Mouse (Mus musculus): ENCODE measurements around the gene Phf20. TPM values are rescaled to one million over a fixed set of nuclear protein-coding genes. Genes with fewer than 3 reads are reported as not detected.

Gene Phf20
- 72.1 and 85.8 TPM in 2 replicates for polyA plus RNA-seq (2015; fragmentation: Nextera tagmentation; extraction: Ambion mirVana)

DNA sequence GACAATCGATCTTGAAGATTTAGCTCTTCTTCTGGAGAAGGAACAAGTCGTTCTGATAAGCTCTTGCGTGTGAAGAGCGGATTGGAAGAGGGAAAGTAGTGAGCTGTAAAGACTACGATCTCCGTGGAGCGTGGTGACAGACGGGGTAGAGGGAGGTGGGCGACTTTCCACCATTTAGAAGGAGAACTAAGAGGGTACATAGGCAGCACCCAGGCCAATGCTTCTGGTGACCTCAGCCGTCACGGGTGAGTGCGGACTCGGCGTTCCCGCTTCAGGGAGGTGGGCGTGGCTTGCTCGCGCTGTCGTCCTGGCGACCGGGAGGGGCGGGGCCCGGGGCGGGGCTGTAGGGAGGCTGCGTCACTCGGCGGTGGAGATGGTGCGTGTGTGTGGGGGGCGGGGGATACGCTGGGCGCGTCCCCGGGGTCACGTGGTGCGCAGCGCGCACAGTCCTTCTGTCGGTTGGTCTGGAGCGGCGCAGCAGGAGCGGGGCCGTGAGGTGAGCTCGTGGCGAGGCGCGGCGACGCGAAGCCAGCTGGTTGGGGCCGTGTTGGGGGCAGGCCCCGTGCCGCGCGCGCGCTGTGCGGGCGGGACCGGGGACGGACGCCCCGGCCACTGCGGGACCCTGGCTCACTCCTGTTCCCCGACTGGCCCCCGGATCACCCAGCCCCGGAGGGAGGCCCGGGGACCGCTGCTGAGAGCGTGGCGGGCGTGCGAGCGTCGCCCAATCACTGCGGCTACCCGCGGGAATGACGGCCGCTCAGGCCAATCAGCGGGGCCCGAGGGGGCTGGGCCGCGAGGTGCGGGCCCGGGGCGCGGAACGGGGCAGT is at the start of gene Phf20:
Gene Phf20 (plus strand): TSS at position 165 of the 827 bp plus-strand sequence.
- Histone ChIP-seq H3K27me3 (no peaks in the 10 kb centered on the region), H3K9ac (peak within 1 kb of the TSS; percentile 76), H3K4me3 (replicated peaks) (peak within 1 kb of the TSS; percentile 83), H3K4me1 (peaks cover 36% of the 10 kb centered on the region), H3K9me3 (replicated peaks) (no peaks in the 10 kb centered on the region), H3K4me2 (replicated peaks) (peak within 1 kb of the TSS; percentile 57), H3K36me3 (0 out of 2 replicates have a peak, but pooled peaks cover 4% of the 10 kb centered on the region), H3K27ac (replicated peaks) (peak within 1 kb of the TSS; percentile 97)
- under 1% methylated on average over 87 of the region's 88 CpGs for WGBS
- ATAC-seq (ENCODE audit: insufficient number of reproducible peaks, low FRiP score, low TSS enrichment, low read depth) = peak; percentile 99

DNA sequence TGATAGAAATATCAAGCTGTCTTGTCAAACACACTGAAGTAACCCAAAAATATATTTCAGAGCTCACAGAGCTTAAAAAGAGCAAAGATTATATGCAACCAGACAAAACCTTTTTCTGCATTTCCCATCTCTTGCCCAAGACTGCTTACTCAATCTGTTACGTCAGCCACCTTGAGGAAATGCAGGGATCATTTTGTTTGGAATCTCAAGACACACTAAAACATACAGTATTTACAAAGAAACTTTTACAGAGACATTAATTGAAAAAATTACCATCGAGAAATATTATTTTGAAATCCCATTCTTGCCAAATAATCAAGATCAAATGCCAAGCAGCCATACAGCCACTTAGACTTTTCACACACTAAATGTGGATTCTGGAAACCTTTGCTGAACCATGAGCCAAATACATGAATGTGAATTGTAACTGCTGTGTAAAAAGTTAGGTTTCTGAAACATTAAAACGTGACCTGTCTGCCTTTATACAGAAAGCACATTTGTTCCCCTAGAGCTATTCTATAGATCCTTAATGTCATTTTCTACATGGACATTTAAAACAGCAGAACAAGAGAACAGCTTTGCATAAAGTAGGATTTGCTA is 48.9 kb upstream of the Phf20 start:
- Histone ChIP-seq H3K4me1 (peaks cover 10% of the 10 kb centered on the region), H3K27ac (replicated peaks) (no peak overlapping the region), H3K27me3 (no peaks in the 10 kb centered on the region), H3K9me3 (replicated peaks) (no peaks in the 10 kb centered on the region), H3K36me3 (peaks cover 42% of the 10 kb centered on the region), H3K4me3 (replicated peaks) (no peak overlapping the region), H3K4me2 (replicated peaks) (no peak overlapping the region), H3K9ac (no peak overlapping the region)
- ATAC-seq (ENCODE audit: insufficient number of reproducible peaks, low FRiP score, low TSS enrichment, low read depth) = no peak
- 82% methylated on average over 3 of the region's 3 CpGs for WGBS

DNA sequence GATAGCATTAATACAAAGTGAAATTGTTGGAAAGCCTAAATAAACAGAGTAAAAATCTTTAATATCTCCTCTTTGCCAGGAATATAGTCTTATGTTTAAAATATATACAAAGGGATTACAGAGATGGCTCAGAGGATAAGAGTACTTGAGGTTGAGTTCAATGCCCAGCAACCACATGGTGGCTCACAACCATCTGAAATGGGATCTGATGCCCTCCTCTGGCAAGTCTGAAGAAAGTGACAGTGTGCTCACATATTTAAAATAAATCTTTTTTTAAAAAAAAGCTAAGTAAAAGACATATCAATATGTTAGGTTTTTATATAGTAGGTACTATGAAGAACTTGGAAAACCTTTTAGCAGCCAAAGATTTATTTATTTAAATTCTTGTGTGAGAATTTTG is 44.7 kb upstream of the Phf20 start:
- Histone ChIP-seq H3K27ac (replicated peaks) (no peak overlapping the region), H3K4me1 (no peaks in the 10 kb centered on the region), H3K36me3 (peaks cover 63% of the 10 kb centered on the region), H3K4me2 (replicated peaks) (no peak overlapping the region), H3K9ac (no peak overlapping the region), H3K27me3 (no peaks in the 10 kb centered on the region), H3K9me3 (replicated peaks) (no peaks in the 10 kb centered on the region), H3K4me3 (replicated peaks) (no peak overlapping the region)
- ATAC-seq (ENCODE audit: insufficient number of reproducible peaks, low FRiP score, low TSS enrichment, low read depth) = no peak

DNA sequence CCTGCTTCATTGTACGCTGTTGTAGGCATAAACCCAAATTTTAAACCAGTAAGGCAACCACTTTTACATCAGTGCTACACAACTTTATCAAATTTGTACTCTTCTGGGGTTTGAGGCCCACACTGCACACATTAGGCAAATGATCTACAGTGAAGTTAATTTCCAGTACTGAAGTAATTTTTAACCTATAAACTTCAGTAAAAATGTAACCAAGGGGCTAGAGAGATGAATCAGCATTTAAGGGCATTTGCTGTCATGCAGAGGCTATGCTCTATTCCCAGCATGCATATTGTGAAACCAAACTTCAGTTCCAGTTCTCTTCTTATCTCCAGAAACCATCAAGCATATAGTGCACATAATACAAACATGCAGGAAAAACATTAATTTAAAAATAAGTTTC is 30.8 kb upstream of the Phf20 start:
- H3K27ac ChIP-seq (replicated peaks) = no peak overlapping the region
- H3K4me2 ChIP-seq (replicated peaks) = no peak overlapping the region
- H3K4me3 ChIP-seq (replicated peaks) = no peak overlapping the region
- no peaks in the 10 kb centered on the region for H3K4me1 ChIP-seq
- peaks cover 76% of the 10 kb centered on the region for H3K36me3 ChIP-seq
- H3K9ac ChIP-seq = no peak overlapping the region
- WGBS = 90% methylated on average over 1 of the region's 1 CpGs
- H3K27me3 ChIP-seq = no peaks in the 10 kb centered on the region
- no peak for ATAC-seq (ENCODE audit: insufficient number of reproducible peaks, low FRiP score, low TSS enrichment, low read depth)
- H3K9me3 ChIP-seq (replicated peaks) = no peaks in the 10 kb centered on the region

DNA sequence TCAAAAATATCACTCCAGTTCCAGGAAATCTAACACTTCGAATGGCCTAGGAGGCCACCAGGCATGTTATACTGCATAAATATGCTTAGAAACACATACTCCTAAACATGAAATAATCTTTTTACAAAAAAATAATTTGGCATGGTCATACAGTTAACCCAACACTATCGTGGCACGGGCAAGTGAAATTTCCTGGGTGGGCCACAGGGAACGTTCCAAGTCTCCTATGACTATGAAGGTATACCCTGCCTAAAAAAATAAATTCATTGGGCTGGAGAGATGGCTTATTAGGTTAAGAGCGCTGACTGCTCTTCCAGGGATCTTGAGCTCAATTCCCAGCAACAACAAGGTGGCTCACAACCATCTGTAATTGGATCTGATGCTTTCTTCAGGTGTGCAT is 29.7 kb upstream of the Phf20 start:
- no peak overlapping the region for H3K9ac ChIP-seq
- H3K4me3 ChIP-seq (replicated peaks) = no peak overlapping the region
- no peaks in the 10 kb centered on the region for H3K9me3 ChIP-seq (replicated peaks)
- H3K4me1 ChIP-seq = no peaks in the 10 kb centered on the region
- H3K27me3 ChIP-seq = no peaks in the 10 kb centered on the region
- H3K36me3 ChIP-seq = peaks cover 78% of the 10 kb centered on the region
- no peak overlapping the region for H3K27ac ChIP-seq (replicated peaks)
- ATAC-seq (ENCODE audit: insufficient number of reproducible peaks, low FRiP score, low TSS enrichment, low read depth) = no peak
- 87% methylated on average over 5 of the region's 5 CpGs for WGBS
- no peak overlapping the region for H3K4me2 ChIP-seq (replicated peaks)

DNA sequence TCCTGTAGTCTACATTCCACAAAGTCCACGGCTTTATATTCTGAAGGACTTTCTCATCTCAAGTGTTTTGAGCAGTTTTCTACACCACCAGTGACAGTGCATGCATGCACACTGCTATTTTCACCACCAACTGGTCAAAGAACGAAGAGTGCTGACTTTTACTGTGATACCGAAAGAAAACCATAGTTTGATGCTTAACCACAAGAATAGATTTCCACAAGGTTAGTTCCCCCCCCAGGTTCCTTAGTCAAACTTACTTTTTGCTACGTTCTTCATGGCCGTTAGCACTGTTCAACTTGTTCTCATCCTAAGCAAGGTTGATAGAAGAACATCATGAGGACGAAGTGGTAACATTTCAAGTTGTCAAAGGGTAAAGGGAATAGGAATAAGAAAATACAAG is 19.2 kb upstream of the Phf20 start:
- Histone ChIP-seq H3K9me3 (replicated peaks) (no peaks in the 10 kb centered on the region), H3K27ac (replicated peaks) (no peak overlapping the region), H3K27me3 (no peaks in the 10 kb centered on the region), H3K4me2 (replicated peaks) (0 out of 2 replicates have a peak overlapping the region, but pooled peaks have one; percentile 19), H3K4me3 (replicated peaks) (no peak overlapping the region), H3K4me1 (peaks cover 23% of the 10 kb centered on the region), H3K9ac (no peak overlapping the region), H3K36me3 (peaks cover 40% of the 10 kb centered on the region)
- ATAC-seq (ENCODE audit: insufficient number of reproducible peaks, low FRiP score, low TSS enrichment, low read depth) = no peak
- 75% methylated on average over 6 of the region's 6 CpGs for WGBS

DNA sequence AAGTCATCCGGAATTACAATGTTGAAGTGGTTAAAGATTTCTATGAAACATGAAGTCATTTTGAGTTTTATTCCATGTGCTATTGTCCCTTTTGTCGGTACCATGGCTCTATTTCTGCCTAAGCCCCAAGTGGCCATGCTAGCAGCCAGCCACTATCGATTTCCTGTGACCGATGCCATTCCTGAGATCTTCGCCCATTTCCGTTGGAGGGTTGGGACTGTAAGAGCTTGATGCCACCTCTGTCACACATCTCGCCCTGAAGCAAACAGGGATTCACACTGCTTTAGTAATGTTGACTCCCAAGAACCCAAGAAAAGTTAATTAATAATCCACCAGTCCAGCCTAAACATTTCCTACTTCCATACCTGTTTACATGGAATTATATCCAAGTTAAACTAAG is 18.6 kb upstream of the Phf20 start:
- Histone ChIP-seq H3K4me3 (replicated peaks) (peak overlapping the region; percentile 19), H3K27ac (replicated peaks) (no peak overlapping the region), H3K27me3 (no peaks in the 10 kb centered on the region), H3K9ac (no peak overlapping the region), H3K4me1 (peaks cover 23% of the 10 kb centered on the region), H3K9me3 (replicated peaks) (no peaks in the 10 kb centered on the region), H3K4me2 (replicated peaks) (peak overlapping the region; percentile 60), H3K36me3 (peaks cover 36% of the 10 kb centered on the region)
- WGBS = 62% methylated on average over 7 of the region's 7 CpGs
- no peak for ATAC-seq (ENCODE audit: insufficient number of reproducible peaks, low FRiP score, low TSS enrichment, low read depth)

DNA sequence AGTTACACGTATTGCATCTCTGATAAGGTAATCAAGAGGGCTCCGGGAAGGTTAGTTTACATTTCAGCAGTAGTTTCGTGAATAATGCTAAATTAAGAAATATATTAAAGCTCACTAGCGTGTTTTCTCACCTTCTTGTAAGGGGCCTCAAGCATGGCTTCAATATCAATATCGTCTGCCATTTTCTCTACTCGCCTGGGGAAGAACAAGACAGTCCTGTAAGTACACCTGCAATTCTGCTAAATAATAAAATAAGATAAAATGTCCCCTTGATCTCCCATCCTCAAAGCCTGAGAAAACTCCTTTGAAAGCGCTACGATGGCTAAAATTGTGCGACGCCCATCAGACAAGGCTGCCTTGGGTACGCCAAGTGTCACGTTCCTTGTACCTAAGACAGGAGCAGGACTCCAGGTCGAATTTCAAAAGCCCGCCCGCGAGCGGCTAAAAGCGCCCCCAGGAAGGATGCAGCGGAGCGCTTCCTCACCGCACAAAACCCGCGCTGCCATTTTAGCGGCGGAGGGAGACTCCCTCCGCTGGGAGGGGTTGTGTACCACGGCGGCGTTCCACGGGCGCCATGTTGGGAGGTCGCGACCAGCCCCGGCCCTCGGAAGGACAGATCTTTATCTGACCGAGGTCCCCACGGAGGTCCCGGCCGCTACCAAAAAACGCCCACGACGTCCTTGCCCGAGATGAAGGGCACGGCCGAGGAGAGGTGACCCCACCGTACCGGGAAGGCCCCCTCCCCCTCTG is 17.0 kb upstream of the Phf20 start:
- peaks cover 23% of the 10 kb centered on the region for H3K4me1 ChIP-seq
- H3K27me3 ChIP-seq = no peaks in the 10 kb centered on the region
- peak; percentile 58; the same call in 1 of the 2 replicates for ATAC-seq (ENCODE audit: insufficient number of reproducible peaks, low FRiP score, low TSS enrichment, low read depth)
- peak overlapping the region; percentile 100 for H3K9ac ChIP-seq
- peak overlapping the region; percentile 97 for H3K4me3 ChIP-seq (replicated peaks)
- H3K9me3 ChIP-seq (replicated peaks) = no peaks in the 10 kb centered on the region
- H3K27ac ChIP-seq (replicated peaks) = peak overlapping the region; percentile 96
- WGBS = under 1% methylated on average over 47 of the region's 47 CpGs
- H3K4me2 ChIP-seq (replicated peaks) = peak overlapping the region; percentile 60
- H3K36me3 ChIP-seq = peaks cover 24% of the 10 kb centered on the region

DNA sequence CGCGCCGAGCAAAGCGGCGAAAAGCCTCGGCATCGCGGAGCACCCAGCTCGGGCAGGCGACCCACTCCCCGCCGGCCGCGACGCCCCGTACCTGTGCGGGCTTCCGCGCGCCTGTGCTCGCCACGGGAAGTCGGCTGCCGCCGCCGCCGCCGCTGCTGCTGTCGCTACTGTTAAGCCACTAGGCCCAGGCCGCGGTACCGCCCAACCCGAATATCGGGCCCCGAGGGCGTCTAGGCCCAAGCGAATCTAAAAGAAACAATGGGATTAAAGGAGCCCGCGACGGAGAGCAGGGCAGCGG is 16.5 kb upstream of the Phf20 start:
- ATAC-seq (ENCODE audit: insufficient number of reproducible peaks, low FRiP score, low TSS enrichment, low read depth) = peak; percentile 16
- H3K4me2 ChIP-seq (replicated peaks) = no peak overlapping the region
- H3K36me3 ChIP-seq = peaks cover 19% of the 10 kb centered on the region
- H3K27me3 ChIP-seq = no peaks in the 10 kb centered on the region
- no peaks in the 10 kb centered on the region for H3K9me3 ChIP-seq (replicated peaks)
- H3K4me3 ChIP-seq (replicated peaks) = peak overlapping the region; percentile 97
- H3K4me1 ChIP-seq = peaks cover 23% of the 10 kb centered on the region
- H3K27ac ChIP-seq (replicated peaks) = peak overlapping the region; percentile 96
- peak overlapping the region; percentile 100 for H3K9ac ChIP-seq
- under 1% methylated on average over 32 of the region's 41 CpGs for WGBS

DNA sequence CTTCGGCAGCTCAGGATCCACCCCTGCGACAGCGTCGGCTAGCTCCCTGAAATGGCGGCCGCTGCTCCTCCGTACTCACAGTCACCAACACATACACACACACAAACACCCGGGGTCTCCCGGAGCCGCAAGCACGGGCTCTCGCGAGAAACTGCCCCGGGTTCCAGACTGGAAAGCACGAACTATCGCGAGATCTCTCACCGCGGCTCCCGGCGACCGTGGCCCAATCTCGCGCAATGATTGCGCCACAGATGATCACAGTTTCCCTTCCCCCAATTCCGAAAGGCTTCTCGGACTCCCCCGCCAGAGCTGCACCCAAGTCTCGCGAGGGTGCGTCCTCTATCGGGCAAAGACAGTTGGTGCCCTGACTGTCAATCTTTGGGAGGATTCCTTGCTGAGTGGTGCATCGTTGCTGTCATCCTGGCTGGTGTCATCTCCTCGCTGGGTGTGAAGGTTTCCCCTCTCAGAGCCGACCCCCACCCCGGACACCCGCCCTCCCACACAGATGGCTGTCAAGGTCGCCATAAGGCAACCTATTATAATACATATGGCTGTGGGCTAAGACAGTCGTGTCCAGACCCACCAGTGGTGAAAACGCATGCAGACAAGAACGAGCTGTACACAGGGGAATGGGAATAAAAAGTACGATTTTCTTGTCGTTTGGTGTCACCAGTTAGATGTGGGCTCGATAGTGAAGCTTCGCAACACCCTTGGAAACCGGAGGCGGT is 16.0 kb upstream of the Phf20 start, which contains the start of gene Rbm39:
Gene Rbm39 (minus strand): TSS at position 145 of the 728 bp plus-strand sequence.
- ATAC-seq (ENCODE audit: insufficient number of reproducible peaks, low FRiP score, low TSS enrichment, low read depth) = peak; percentile 97
- 0% methylated on average over 47 of the region's 47 CpGs for WGBS
- H3K4me1 ChIP-seq = peaks cover 23% of the 10 kb centered on the region

More for the DNA sequence above, 16.0 kb upstream of the Phf20 start, which contains the start of gene Rbm39:
- peak within 1 kb of the TSS; percentile 96 for H3K27ac ChIP-seq (replicated peaks)
- H3K9ac ChIP-seq = peak within 1 kb of the TSS; percentile 100
- no peaks in the 10 kb centered on the region for H3K9me3 ChIP-seq (replicated peaks)
- peaks cover 19% of the 10 kb centered on the region for H3K36me3 ChIP-seq
- H3K4me3 ChIP-seq (replicated peaks) = peak within 1 kb of the TSS; percentile 97
- H3K27me3 ChIP-seq = no peaks in the 10 kb centered on the region
- H3K4me2 ChIP-seq (replicated peaks) = peak within 1 kb of the TSS; percentile 60

All from embryonic facial prominence, embryonic 15.5 days (tissue).